Mouse (Mus musculus) T-helper 1 cell (primary cell): ENCODE measurements around the gene Rbms1.

Experiments
- in situ Hi-C: fragments of 300-600 bp; cut with MboI, MseI; formaldehyde crosslinking; loops from one replicate; pipeline ENCODE4 v1.15.1; 2025; ENCODE audit warnings: high pct_unique_total_duplicates

Rbms1 gene

DNA sequence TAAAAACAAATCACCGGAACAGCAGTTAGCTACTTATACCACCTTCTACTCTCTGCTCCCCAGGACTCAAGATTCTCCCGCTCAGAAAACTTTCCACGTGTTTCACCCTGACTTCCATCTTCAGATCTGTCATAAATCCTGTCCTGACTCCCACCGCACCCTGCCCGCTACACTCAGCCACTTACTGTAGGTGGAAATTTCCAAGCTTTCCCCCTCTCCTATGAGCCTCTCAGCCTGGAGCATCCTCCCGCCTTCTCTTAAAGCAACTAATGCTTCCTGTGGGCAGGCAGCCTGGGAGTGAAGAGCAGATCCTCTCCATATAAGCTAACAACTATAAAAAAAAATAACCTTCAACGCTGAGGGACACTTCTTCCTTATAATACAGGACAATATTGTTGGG, 44.6 kb downstream of the Rbms1 start:
- in situ Hi-C loops: no loop called here

DNA sequence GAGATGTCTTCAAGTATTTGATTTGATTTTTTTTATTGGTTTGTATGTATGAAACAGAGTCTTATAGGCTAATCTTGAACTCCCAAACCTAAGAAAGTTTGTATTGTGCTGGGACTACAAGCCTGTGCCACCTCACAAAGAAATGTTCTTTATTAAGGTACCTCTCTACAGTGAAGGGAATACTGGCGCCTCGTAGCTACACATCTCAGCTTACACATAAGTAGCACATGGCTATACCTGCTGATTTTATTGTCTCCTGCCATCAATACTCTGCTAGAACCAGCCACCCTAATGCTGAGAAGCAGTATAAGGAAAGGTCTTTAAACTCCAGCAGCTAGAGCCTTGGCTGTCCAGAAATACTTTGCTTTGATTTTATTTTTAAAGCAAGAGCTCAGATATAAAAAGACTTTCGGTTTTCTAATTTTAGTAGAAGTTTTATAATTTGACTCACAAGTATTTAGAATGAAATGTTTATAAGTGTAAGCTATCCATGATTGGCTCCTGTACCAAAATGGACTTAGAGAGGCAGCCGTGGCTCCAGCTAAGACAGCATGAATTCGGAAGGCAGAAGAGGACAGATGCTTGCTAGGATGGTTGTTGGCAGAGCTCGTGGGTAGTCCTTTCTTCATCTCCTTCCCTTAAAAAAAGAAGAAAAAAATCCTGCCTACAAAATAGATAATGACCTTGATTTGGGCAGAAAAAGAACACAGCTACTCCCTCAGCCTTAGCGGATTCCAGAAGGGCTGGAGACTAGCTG, 48.3 kb downstream of the Rbms1 start:
- in situ Hi-C loops: no loop called here

GRCm38 (mm10) chr2:60913281-60913680, 49.7 kb downstream of the Rbms1 start:
- in situ Hi-C loops: no loop called here

DNA sequence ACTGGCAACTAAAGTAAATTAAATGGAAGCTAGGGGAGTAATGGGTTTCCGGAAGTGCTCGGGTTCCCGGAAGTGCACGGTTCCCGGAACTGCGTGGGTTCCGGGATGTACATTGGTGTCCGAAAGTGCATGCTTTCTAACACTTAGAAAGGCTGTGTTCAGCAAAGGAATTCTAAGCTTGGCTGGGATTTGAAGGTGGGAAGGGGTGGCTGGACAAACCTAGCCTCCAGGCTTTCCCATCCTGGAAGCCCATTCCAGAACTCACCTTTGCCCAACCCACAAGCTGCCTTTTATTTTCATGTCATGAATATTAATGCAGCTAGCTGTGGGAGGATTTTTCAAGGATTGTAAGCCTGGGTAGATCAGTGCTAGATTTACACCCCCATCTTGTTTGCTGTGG, 51.3 kb downstream of the Rbms1 start:
- in situ Hi-C loops: no loop called here

DNA sequence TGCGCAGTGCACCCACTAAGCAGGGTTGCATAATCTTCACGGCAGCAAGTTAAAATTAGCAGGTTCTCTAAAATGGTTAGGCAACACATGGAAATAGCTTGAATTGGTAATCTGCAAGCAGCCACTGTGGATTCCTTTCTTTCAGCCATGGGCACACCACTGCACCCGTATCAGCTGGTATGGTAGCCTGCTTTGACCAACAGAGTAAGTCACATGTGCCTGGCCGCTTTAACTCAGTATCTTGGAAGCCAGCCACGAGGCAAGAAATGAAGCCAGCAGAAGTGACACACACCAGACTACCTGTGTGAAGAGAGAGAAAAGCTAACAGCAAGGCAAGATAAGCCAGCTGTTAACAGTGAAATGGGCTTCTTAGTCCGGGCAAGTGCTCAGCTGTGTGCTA, 52.2 kb downstream of the Rbms1 start:
- in situ Hi-C loops: no loop called here

DNA sequence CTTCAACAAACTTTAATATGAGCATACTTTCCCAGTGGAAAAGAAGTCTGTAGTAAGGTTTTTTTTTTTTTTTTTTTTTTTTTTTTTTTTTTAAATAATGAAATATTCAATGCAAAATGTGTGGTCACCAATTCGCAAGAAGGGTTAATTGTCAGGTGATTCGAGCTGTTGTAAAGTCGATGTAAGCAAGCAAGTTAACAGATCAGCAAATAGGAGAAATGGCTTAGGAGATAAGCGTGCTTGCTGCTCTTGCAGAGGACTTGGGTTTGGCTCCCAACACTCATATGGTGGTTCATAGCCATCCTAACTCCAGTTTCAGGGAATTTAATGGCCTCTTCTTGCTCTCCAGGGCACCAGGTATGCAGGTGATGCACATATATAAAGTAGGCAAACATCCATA, 54.4 kb downstream of the Rbms1 start:
- in situ Hi-C loops: no loop called here

DNA sequence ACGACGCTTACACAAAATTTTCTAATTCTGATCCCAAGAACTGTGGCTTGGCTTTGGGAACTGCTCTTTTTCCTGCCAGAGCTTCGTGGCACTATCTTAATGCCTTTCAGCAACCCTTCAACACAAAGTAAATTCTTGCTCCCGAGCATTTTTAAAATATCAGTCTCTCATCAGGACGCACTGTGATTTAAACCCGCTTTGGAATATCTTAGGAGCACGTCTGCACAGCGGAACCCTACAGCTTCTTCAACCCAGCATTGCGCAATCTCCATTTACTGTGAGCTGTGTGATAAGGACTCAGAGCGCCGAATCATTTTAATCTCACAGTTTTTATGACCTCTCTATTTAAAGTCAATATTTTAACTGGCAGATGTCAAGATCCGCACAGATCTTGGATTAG, 54.9 kb downstream of the Rbms1 start:
- in situ Hi-C loops: no loop called here

GRCm38 (mm10) chr2:60905283-60905682, 57.7 kb downstream of the Rbms1 start:
- in situ Hi-C loops: no loop called here

DNA sequence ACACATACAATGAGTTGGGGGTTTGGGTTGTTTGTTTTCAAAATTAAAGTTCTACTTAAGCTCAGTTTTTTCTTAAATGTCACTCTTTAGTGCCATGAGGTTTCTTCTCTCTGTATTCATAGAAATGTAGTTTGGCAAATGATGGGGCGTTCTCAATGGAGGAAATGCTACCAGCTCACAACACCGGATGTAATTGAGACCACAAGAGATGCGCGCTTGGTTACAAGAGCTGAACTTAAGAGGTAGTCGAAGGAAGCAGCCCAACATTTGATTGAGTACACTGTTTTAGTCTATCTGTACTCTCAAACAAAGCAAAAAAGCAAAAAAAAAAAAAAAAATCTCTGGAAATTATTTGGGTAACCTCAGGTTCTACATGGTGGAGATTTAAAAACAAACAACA, 58.9 kb downstream of the Rbms1 start:
- in situ Hi-C loops: no loop called here

DNA sequence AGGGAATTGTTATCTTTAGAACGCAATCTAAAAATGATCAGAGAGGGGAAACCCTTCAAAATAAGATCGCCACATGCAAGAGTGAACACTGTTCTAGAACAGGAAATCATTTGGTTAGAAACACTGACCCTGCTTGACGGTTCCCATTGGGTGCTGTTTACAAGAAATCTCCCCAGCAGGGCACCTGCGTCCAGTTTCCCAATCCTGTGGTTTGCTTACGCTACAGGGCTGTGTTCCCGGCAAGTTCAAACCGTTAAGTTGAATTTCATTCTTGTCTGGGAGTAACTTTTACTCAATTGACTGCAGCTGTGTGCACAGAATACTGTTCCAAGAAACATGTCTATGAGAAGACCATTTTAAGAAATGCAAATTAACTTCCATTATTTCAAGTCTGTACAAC, 59.5 kb downstream of the Rbms1 start:
- in situ Hi-C loops: no loop called here

GRCm38 (mm10) chr2:60902446-60903137, 60.4 kb downstream of the Rbms1 start:
- in situ Hi-C loops: no loop called here

- in situ Hi-C loops: no loop called here
Measured at GRCm38 (mm10) chr2:60901511-60901951, 61.5 kb downstream of the Rbms1 start.

DNA sequence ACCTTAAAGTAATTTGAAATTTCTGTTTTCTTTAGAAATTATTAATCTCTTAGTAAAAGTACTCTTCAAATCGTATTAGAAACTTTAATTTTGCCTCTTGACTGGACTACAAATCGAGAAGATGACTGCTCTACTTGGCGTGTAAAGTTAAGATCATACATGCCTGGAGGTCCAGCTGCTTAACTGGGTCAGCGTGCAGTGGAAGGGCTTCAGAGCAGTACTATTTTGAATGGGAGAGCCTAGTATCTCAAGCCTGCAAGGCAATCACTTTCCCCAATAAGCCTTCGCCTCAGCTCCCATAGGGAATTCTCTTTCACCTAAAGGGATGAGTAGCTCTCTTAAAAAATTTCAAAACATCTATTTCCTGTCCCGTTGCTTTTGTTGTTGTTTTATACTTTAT, 62.0 kb downstream of the Rbms1 start:
- in situ Hi-C loops: no loop called here

GRCm38 (mm10) chr2:60893042-60893441, 70.0 kb downstream of the Rbms1 start:
- in situ Hi-C loops: no loop called here

DNA sequence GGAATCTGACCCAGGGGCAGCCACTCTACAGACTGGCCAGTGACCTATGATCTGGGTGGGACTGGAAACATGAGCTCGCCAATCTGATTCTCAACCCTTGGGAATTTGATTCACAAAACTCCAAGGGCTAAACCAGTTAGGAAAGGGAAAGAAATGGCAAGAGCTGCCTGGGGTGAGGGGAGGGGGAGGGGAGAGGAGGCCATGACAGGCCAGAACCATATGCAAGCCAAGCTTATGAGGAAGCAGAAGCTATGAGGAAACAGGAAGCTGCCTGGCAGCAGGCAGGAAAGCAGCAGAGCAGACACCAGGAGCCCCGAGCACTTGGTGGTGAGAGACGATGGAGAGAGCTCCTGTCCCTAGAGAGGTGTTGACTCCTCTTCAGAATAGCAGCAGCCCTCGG, 79.1 kb downstream of the Rbms1 start:
- in situ Hi-C loops: no loop called here

GRCm38 (mm10) chr2:60883043-60883365, 80.0 kb downstream of the Rbms1 start:
- in situ Hi-C loops: no loop called here

GRCm38 (mm10) chr2:60882202-60883042, 80.6 kb downstream of the Rbms1 start:
- in situ Hi-C loops: no loop called here

GRCm38 (mm10) chr2:60881571-60882041, 81.4 kb downstream of the Rbms1 start:
- in situ Hi-C loops: no loop called here

GRCm38 (mm10) chr2:60880789-60881570, 82.0 kb downstream of the Rbms1 start:
- in situ Hi-C loops: no loop called here

DNA sequence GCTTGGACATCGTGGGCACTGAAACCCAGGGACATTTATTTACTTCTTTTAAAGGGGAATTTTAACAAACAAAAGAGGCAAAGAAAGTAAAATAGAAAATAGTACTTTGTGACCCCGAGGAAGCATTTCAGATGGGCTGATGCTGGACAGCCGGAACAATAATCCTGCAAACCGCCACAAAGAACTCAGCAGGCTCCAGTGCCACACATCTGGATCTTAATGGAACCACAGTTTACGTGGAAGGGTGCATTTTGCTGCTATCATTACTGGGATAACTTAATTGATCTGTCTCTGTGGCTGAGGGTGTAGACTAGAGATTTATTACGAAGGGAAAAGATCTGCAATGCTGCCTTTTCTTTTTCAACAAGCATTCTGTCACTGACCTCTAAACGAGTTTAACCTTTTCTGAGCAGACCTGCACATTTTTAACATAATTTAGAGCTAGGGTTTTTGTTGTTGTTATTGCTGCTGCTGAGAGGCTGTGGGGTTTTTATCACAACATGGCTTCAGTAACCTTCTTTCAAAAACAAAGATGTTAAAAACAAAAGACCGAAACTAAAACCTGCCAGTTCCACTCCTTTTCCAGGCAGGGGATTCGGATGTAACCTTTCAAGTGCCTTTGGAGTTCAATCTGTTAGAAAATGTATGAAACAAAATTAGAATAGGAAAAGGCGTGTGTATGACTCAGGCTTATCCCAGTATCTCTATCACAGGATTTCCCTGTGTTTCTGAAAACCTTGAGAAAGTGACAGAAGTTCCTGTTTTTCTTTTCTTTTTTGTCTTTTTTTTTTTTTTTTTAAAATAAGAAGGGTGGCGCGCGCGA, 82.8 kb downstream of the Rbms1 start:
- in situ Hi-C loops: no loop called here
